Mouse (Mus musculus) kidney, postnatal 14 days (tissue): Measurements from ENCODE around the gene Ndufaf3.

Experiments
- DNase-seq: peaks from one replicate; pipeline ENCODE4 v3.0.0; 2022; ENCODE audit warnings: mixed read lengths

The Ndufaf3 gene

DNA sequence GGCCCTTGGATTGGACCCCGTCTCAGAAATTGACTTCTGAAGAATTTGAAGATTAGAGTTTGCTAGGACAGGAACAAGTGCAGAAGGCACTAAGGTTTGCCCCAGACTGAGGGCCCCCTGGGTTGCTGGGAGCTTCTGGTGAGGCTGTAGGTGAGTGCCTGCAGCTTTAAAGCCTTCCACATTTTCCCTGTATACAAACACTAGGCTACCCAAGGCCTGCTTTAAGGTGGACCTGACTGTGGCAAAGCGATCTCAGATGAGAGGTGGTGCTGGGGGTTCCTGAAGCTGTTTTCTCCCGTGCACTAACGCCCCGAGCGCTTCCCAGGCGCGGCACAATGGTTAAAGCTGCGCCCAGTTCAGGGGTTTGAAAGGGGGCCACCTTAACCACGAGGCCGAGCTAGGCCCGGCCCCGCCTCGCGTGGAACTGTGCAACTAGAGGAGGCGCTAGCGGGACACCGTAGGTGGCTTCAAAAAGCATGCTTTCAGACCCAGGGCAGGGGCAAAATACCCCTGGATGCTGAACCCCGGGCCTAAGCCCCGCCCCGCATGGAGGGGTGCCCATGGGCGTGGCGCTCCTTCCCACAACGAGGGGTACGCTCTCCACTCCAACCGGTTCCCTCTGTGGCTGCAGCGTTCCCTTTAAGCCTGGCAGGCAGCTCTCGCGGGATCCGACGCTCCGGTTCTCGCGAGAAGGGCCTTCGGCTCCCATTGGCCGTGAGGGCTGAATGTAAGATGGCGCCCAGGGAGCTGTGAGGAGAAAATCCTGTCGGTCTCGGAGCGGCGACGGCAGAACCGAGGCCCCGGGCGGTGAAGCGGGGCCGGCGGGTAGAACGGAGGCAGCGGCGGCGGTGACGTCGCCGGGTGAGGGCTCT, 50.6 kb downstream of the Ndufaf3 start, which contains the start of gene Qrich1:
Gene Qrich1 (plus strand): TSS at position 427 of the 872 bp plus-strand sequence.
- DNase-seq, result peak; percentile 97
